Mouse (Mus musculus) G1E (cell line): ENCODE results near the gene Tmem108.

Experiments used
- CTCF ChIP-seq: IDR thresholded peaks from 2 replicates; pipeline ENCODE4 v1.5.1; 2012; ENCODE audit warnings: low read depth, low read length, inconsistent platforms, mixed read lengths
- TAL1 ChIP-seq: conservative IDR thresholded peaks from 2 replicates; pipeline ENCODE4 v1.6.1; 2012; ENCODE audit warnings: low read depth, low read length, inconsistent platforms, mixed read lengths

DNA sequence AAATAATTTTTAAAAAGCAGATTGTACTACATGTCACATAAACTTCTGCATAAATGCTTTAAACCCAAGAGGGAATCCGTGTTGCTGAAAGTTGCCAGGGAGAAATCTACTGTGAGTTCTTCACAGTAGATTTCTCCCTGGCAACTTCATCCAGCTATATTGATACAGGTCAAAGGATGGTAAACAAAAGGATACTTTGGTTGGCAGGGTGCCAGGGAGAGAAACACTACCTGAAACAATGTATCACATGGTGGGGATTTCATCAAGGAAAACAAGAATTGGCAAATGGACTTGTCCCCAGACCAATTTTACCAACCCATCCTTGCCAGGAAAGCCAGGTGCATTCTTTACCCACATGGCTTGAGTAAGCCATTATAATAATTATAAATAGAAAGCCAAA, 27.4 kb upstream of the Tmem108 start:
- TF ChIP-seq CTCF (no peak), TAL1 (no peak)
